12 mouse cellular contexts compared by ENCODE assay signal in the genomic region with DNA sequence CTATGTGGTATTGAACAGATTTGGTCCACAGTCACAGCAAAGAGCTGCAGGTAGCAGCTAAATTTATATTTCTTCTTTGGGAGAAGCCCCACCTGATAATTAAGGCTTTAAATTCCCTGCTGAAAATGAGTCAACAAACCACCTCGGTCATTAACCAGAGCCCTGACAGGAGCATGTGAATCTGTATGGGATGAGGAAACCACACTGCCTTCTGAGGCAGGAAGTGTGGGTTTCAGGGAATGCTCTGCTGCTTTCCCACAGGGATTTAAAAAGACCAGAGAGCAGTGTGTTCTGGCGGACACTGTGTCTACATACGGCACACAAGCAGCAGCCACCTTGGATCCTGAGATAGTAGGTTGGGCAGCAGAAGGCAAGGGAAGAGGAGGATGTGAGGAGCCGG.
"Had no signal": no experiment of that assay in that cellular context is flagged by ENCODE, and none has a peak within 500 bp of the region (broad histone marks: within the 10 kb centered on the region; RNA-seq: fewer than 3 reads in every experiment).

No protein-coding gene starts in this region.

- DNase-seq: kidney, adult 8-10 months; kidney, postnatal 25 days; liver; liver, embryonic 13.5 days; lung, adult 18-20 months; right cerebral cortex, adult 18-20 months; right cerebral cortex, postnatal 25 days; thymus, postnatal 36 days had no signal

- H3K27me3 ChIP-seq: liver, embryonic 13.5 days; midbrain, embryonic 12.5 days; neural tube, embryonic 15.5 days had no signal

- H3K27ac ChIP-seq: left cerebral cortex, adult 2 months; liver, embryonic 13.5 days; midbrain, embryonic 12.5 days; neural tube, embryonic 15.5 days had no signal

- H3K36me3 ChIP-seq: liver, embryonic 13.5 days; midbrain, embryonic 12.5 days; neural tube, embryonic 15.5 days had no signal

- H3K9me3 ChIP-seq: liver, embryonic 13.5 days; midbrain, embryonic 12.5 days; neural tube, embryonic 15.5 days had no signal

- H3K9ac ChIP-seq: liver, embryonic 13.5 days; midbrain, embryonic 12.5 days; neural tube, embryonic 15.5 days had no signal

- H3K4me3 ChIP-seq: left cerebral cortex, adult 2 months; liver, embryonic 13.5 days; midbrain, embryonic 12.5 days; neural tube, embryonic 15.5 days had no signal

- H3K4me2 ChIP-seq: liver, embryonic 13.5 days; midbrain, embryonic 12.5 days; neural tube, embryonic 15.5 days had no signal

- ATAC-seq: midbrain, embryonic 16.5 days had no signal

- H3K4me1 ChIP-seq: liver, embryonic 13.5 days; midbrain, embryonic 12.5 days; neural tube, embryonic 15.5 days had no signal
